Mouse (Mus musculus) liver, embryonic 12.5 days (tissue): ENCODE measurements around the gene Zfr2. TPM values are rescaled to one million over a fixed set of nuclear protein-coding genes. Genes with fewer than 3 reads are reported as not detected.

ENCODE experiments used
- microRNA-seq: library from miRNA; unstranded; fragments of <30 nt; microRNA quantifications from one replicate; pipeline ENCODE4, GENCODE M21; 2017
- polyA plus RNA-seq: library from polyadenylated mRNA; unstranded; fragments of >200 nt; fragmentation: Nextera tagmentation; extraction: Ambion mirVana; gene quantifications from 2 replicates; pipeline ENCODE4 v1.2.1, GENCODE M21; 2016

Gene Zfr2
- polyA plus RNA-seq, 1 experiment from 2014 or later, result 1.1 TPM

Small RNA genes within 50 kb of the gene (microRNA-seq; reads per million reads assigned to microRNA genes)
- gene Mir3057, result 8.4 reads per million, percentile 18 among the genes with 10 or more reads in this experiment

Other genes starting within 250 kb of the Zfr2 start
- 0.80 and 0.81 TPM in 2 replicates for gene Gng7, start 218.2 kb upstream of the Zfr2 start, polyA plus RNA-seq
- gene Diras1, start 207.5 kb upstream of the Zfr2 start, polyA plus RNA-seq, result not detected in 2 replicates
- 7.1 and 7.9 TPM in 2 replicates for gene Slc39a3, start 195.7 kb upstream of the Zfr2 start, polyA plus RNA-seq
- 89.2 and 91.3 TPM in 2 replicates for gene Sgta, start 173.0 kb upstream of the Zfr2 start, polyA plus RNA-seq
- 48.5 and 50.8 TPM in 2 replicates for gene Thop1, start 163.1 kb upstream of the Zfr2 start, polyA plus RNA-seq
- 17.3 and 17.8 TPM in 2 replicates for gene Creb3l3, start 134.3 kb upstream of the Zfr2 start, polyA plus RNA-seq
- gene Map2k2, start 127.2 kb upstream of the Zfr2 start, polyA plus RNA-seq, result 167 and 168 TPM in 2 replicates
- 74.0 and 76.0 TPM in 2 replicates for gene Zbtb7a, start 97.9 kb upstream of the Zfr2 start, polyA plus RNA-seq
- 28.9 and 29.7 TPM in 2 replicates for gene Pias4, start 65.2 kb upstream of the Zfr2 start, polyA plus RNA-seq
- 440 and 450 TPM in 2 replicates for gene Eef2, start 56.5 kb upstream of the Zfr2 start, polyA plus RNA-seq
- 41.7 TPM in 2 replicates for gene Dapk3, start 50.1 kb upstream of the Zfr2 start, polyA plus RNA-seq
- not detected in 2 replicates for gene 4930442H23Rik, start 49.3 kb upstream of the Zfr2 start, polyA plus RNA-seq
- not detected in 2 replicates for gene Nmrk2, start 31.1 kb upstream of the Zfr2 start, polyA plus RNA-seq
- 0.05 and 0.06 TPM in 2 replicates for gene Atcay, start 2.3 kb upstream of the Zfr2 start, polyA plus RNA-seq
- 2.0 and 2.2 TPM in 2 replicates for gene Matk, start 19.8 kb downstream of the Zfr2 start, polyA plus RNA-seq
- 152 and 156 TPM in 2 replicates for gene Mrpl54, start 33.8 kb downstream of the Zfr2 start, polyA plus RNA-seq
- gene Apba3, start 33.8 kb downstream of the Zfr2 start, polyA plus RNA-seq, result 27.3 and 30.4 TPM in 2 replicates
- gene Tjp3, start 58.4 kb downstream of the Zfr2 start, polyA plus RNA-seq, result 1.1 and 1.3 TPM in 2 replicates
- gene Pip5k1c, start 59.8 kb downstream of the Zfr2 start, polyA plus RNA-seq, result 27.8 and 29.0 TPM in 2 replicates
- gene Cactin, start 87.9 kb downstream of the Zfr2 start, polyA plus RNA-seq, result 52.9 and 55.1 TPM in 2 replicates
- gene Tbxa2r, start 95.6 kb downstream of the Zfr2 start, polyA plus RNA-seq, result 6.7 and 7.0 TPM in 2 replicates
- gene Gipc3, start 110.1 kb downstream of the Zfr2 start, polyA plus RNA-seq, result 0.04 TPM in 1 of 2 replicates, not detected in the other
- 39.9 and 47.1 TPM in 2 replicates for gene Hmg20b, start 117.3 kb downstream of the Zfr2 start, polyA plus RNA-seq
- gene Mfsd12, start 124.3 kb downstream of the Zfr2 start, polyA plus RNA-seq, result 20.8 and 21.0 TPM in 2 replicates
- 1.4 TPM in 2 replicates for gene 4930404N11Rik, start 132.7 kb downstream of the Zfr2 start, polyA plus RNA-seq
- gene Fzr1, start 145.4 kb downstream of the Zfr2 start, polyA plus RNA-seq, result 93.8 and 100 TPM in 2 replicates
- 70.0 and 74.5 TPM in 2 replicates for gene Dohh, start 151.3 kb downstream of the Zfr2 start, polyA plus RNA-seq
- 0.68 and 1.2 TPM in 2 replicates for gene Gm48551, start 151.3 kb downstream of the Zfr2 start, polyA plus RNA-seq
- 0.71 and 0.98 TPM in 2 replicates for gene Gm48552, start 155.8 kb downstream of the Zfr2 start, polyA plus RNA-seq
- gene Smim24, start 159.9 kb downstream of the Zfr2 start, polyA plus RNA-seq, result 1.8 TPM in 2 replicates
- gene Nfic, start 222.5 kb downstream of the Zfr2 start, polyA plus RNA-seq, result 10.1 and 10.2 TPM in 2 replicates
- gene Celf5, start 249.6 kb downstream of the Zfr2 start, polyA plus RNA-seq, result 0.05 and 0.06 TPM in 2 replicates